Mouse (Mus musculus) MEL (cell line): ENCODE measurements around the gene Zfp644. TPM values are rescaled to one million over a fixed set of nuclear protein-coding genes. Genes with fewer than 3 reads are reported as not detected.

ENCODE experiments used
- DNase-seq: peaks from one replicate; pipeline ENCODE4 v3.0.0; 2011; ENCODE audit warnings: low read depth, low spot score
- H3K27ac ChIP-seq: 2 replicates; pipeline ENCODE4 v1.5.1; 2012; ENCODE audit warnings: low read depth, mild to moderate bottlenecking, control low read depth, low read length, moderate library complexity; ENCODE audit not compliant: control insufficient read depth
- H3K27me3 ChIP-seq, 2 experiments: fragments of 150-350 bp in 1 of 2; sonication (generic) in 1 of 2; 2 replicates each; pipeline ENCODE4 v1.6.1; 2012; ENCODE audit warnings: low read length in 2 of 2, mild to moderate bottlenecking in 2 of 2, improper control_type of control experiment in 1 of 2, moderate library complexity in 1 of 2; ENCODE audit not compliant: insufficient read depth in 2 of 2, control insufficient read depth in 1 of 2
- H3K36me3 ChIP-seq, 2 experiments: 2 replicates each; pipeline ENCODE4 v1.6.1; 2012 to 2014; ENCODE audit warnings: low read length in 2 of 2, improper control_type of control experiment in 1 of 2, inconsistent platforms in 1 of 2, mild to moderate bottlenecking in 1 of 2; ENCODE audit not compliant: insufficient read depth in 2 of 2, control insufficient read depth in 1 of 2
- H3K4me1 ChIP-seq, 2 experiments: fragments of 150-350 bp in 1 of 2; sonication (generic) in 1 of 2; 2 replicates each; pipeline ENCODE4 v1.6.1; 2012; ENCODE audit warnings: low read length in 2 of 2, improper control_type of control experiment in 1 of 2, mild to moderate bottlenecking in 1 of 2; ENCODE audit not compliant: insufficient read depth in 2 of 2, control insufficient read depth in 1 of 2
- H3K4me3 ChIP-seq, 2 experiments: fragments of 150-350 bp in 1 of 2; sonication (generic) in 1 of 2; 2 replicates each; pipeline ENCODE4 v1.5.1; 2012; ENCODE audit warnings: low read depth in 2 of 2, low read length in 2 of 2, mild to moderate bottlenecking in 2 of 2, moderate library complexity in 2 of 2, control low read depth in 1 of 2, improper control_type of control experiment in 1 of 2; ENCODE audit not compliant: control insufficient read depth in 1 of 2, insufficient read depth in 1 of 2
- H3K79me2 ChIP-seq: 2 replicates; pipeline ENCODE4 v1.6.1; 2012; ENCODE audit warnings: mild to moderate bottlenecking, low read length, moderate library complexity; ENCODE audit not compliant: control insufficient read depth, poor library complexity, insufficient read depth
- H3K9ac ChIP-seq: 2 replicates; pipeline ENCODE4 v1.6.1; 2012; ENCODE audit warnings: low read depth, mild to moderate bottlenecking, control low read depth, low read length, moderate library complexity; ENCODE audit not compliant: control insufficient read depth, poor library complexity, severe bottlenecking
- H3K9me3 ChIP-seq: fragments of 150-350 bp; sonication (generic); replicated peaks from 2 replicates; pipeline ENCODE4 v1.6.1; 2012; ENCODE audit warnings: mild to moderate bottlenecking, low read length, improper control_type of control experiment, moderate library complexity; ENCODE audit not compliant: insufficient read depth
- BHLHE40 ChIP-seq: IDR thresholded peaks from 2 replicates; pipeline ENCODE4 v1.6.1; 2012; ENCODE audit warnings: low read depth, mild to moderate bottlenecking, inconsistent platforms, low read length, improper control_type of control experiment, borderline replicate concordance
- CHD1 ChIP-seq: IDR thresholded peaks from 2 replicates; pipeline ENCODE4 v1.6.1; 2012; ENCODE audit warnings: low read depth, mild to moderate bottlenecking, inconsistent platforms, low read length, improper control_type of control experiment
- CHD2 ChIP-seq: IDR thresholded peaks from 2 replicates; pipeline ENCODE4 v1.6.1; 2011; ENCODE audit warnings: low read length, improper control_type of control experiment
- CTCF ChIP-seq, 3 experiments: IDR thresholded peaks in 2 of 3; conservative IDR thresholded peaks in 1 of 3; 2 replicates each; pipeline ENCODE4 v1.5.1; 2011 to 2012; ENCODE audit warnings: low read length in 3 of 3, low read depth in 2 of 3, mild to moderate bottlenecking in 2 of 3, improper control_type of control experiment in 1 of 3, inconsistent platforms in 1 of 3, mixed read lengths in 1 of 3, moderate library complexity in 1 of 3; ENCODE audit not compliant: control insufficient read depth in 1 of 3, insufficient read depth in 1 of 3, poor library complexity in 1 of 3, severe bottlenecking in 1 of 3
- E2F4 ChIP-seq: IDR thresholded peaks from 2 replicates; pipeline ENCODE4 v1.6.1; 2011; ENCODE audit warnings: low read depth, low read length, improper control_type of control experiment, borderline replicate concordance
- ELF1 ChIP-seq: IDR thresholded peaks from 2 replicates; pipeline ENCODE4 v1.6.1; 2014; ENCODE audit warnings: low read depth, mild to moderate bottlenecking, inconsistent platforms, low read length, improper control_type of control experiment, moderate library complexity
- EP300 ChIP-seq, 2 experiments: IDR thresholded peaks; 2 replicates each; pipeline ENCODE4 v1.6.1; 2011; ENCODE audit warnings: improper control_type of control experiment in 2 of 2, low read length in 2 of 2, low read depth in 1 of 2, mild to moderate bottlenecking in 1 of 2
- ETS1 ChIP-seq: IDR thresholded peaks from 2 replicates; pipeline ENCODE4 v1.6.1; 2012; ENCODE audit warnings: low read depth, mild to moderate bottlenecking, inconsistent platforms, low read length, improper control_type of control experiment, moderate library complexity
- GABPA ChIP-seq: IDR thresholded peaks from 2 replicates; pipeline ENCODE4 v1.6.1; 2012; ENCODE audit warnings: low read depth, mild to moderate bottlenecking, inconsistent platforms, low read length, improper control_type of control experiment, moderate library complexity
- GATA1 ChIP-seq: IDR thresholded peaks from 2 replicates; pipeline ENCODE4 v1.6.1; 2011; ENCODE audit warnings: low read depth, low read length, improper control_type of control experiment
- HCFC1 ChIP-seq: IDR thresholded peaks from 2 replicates; pipeline ENCODE4 v1.6.1; 2012; ENCODE audit warnings: low read depth, mild to moderate bottlenecking, inconsistent platforms, low read length, improper control_type of control experiment, moderate library complexity
- JUND ChIP-seq: IDR thresholded peaks from 2 replicates; pipeline ENCODE4 v1.6.1; 2011; ENCODE audit warnings: low read depth, mild to moderate bottlenecking, improper control_type of control experiment, low read length
- KAT2A ChIP-seq: conservative IDR thresholded peaks from 2 replicates; pipeline ENCODE4 v1.6.1; 2012; ENCODE audit warnings: low read depth, low read length, improper control_type of control experiment, inconsistent platforms
- MAFK ChIP-seq: IDR thresholded peaks from 2 replicates; pipeline ENCODE4 v1.6.1; 2011; ENCODE audit warnings: low read depth, mild to moderate bottlenecking, low read length, improper control_type of control experiment, borderline replicate concordance
- MAX ChIP-seq: IDR thresholded peaks from 2 replicates; pipeline ENCODE4 v1.6.1; 2011; ENCODE audit warnings: low read length, improper control_type of control experiment
- MEF2A ChIP-seq: IDR thresholded peaks from 2 replicates; pipeline ENCODE4 v1.6.1; 2014; ENCODE audit warnings: low read depth, mild to moderate bottlenecking, inconsistent platforms, low read length, improper control_type of control experiment; ENCODE audit not compliant: poor library complexity, insufficient replicate concordance, severe bottlenecking; ENCODE audit errors: extremely low read depth
- MXI1 ChIP-seq: IDR thresholded peaks from 2 replicates; pipeline ENCODE4 v1.6.1; 2011; ENCODE audit warnings: mild to moderate bottlenecking, low read depth, low read length, improper control_type of control experiment
- MYB ChIP-seq: IDR thresholded peaks from 2 replicates; pipeline ENCODE4 v1.6.1; 2011; ENCODE audit warnings: mild to moderate bottlenecking, low read depth, low read length, improper control_type of control experiment
- MYC ChIP-seq: IDR thresholded peaks from 2 replicates; pipeline ENCODE4 v1.6.1; 2011; ENCODE audit warnings: low read depth, mild to moderate bottlenecking, low read length, improper control_type of control experiment, moderate library complexity
- NELFE ChIP-seq: IDR thresholded peaks from 2 replicates; pipeline ENCODE4 v1.6.1; 2011; ENCODE audit warnings: low read depth, low read length, improper control_type of control experiment
- NRF1 ChIP-seq: IDR thresholded peaks from 2 replicates; pipeline ENCODE4 v1.6.1; 2014; ENCODE audit warnings: low read depth, mild to moderate bottlenecking, inconsistent platforms, low read length, improper control_type of control experiment, moderate library complexity; ENCODE audit not compliant: poor library complexity, insufficient read depth, severe bottlenecking
- POLR2A ChIP-seq, 2 experiments: IDR thresholded peaks; 2 replicates each; pipeline ENCODE4 v1.6.1; 2011 to 2012; ENCODE audit warnings: low read length in 2 of 2, mild to moderate bottlenecking in 2 of 2, control low read depth in 1 of 2, improper control_type of control experiment in 1 of 2, low read depth in 1 of 2, moderate library complexity in 1 of 2; ENCODE audit not compliant: control insufficient read depth in 1 of 2, insufficient read depth in 1 of 2, poor library complexity in 1 of 2
- POLR2AphosphoS2 ChIP-seq: IDR thresholded peaks from 2 replicates; pipeline ENCODE4 v1.6.1; 2011; ENCODE audit warnings: low read length, improper control_type of control experiment
- POLR2AphosphoS5 ChIP-seq: IDR thresholded peaks from 2 replicates; pipeline ENCODE4 v1.6.1; 2012; ENCODE audit warnings: low read depth, borderline replicate concordance, mild to moderate bottlenecking, inconsistent platforms, low read length, moderate library complexity, mixed read lengths
- RAD21 ChIP-seq: IDR thresholded peaks from 2 replicates; pipeline ENCODE4 v1.6.1; 2011; ENCODE audit warnings: mild to moderate bottlenecking, low read depth, low read length, improper control_type of control experiment
- RCOR1 ChIP-seq: IDR thresholded peaks from 2 replicates; pipeline ENCODE4 v1.6.1; 2012; ENCODE audit warnings: low read depth, mild to moderate bottlenecking, inconsistent platforms, low read length, improper control_type of control experiment
- SIN3A ChIP-seq: IDR thresholded peaks from 2 replicates; pipeline ENCODE4 v1.6.1; 2012; ENCODE audit warnings: low read length, improper control_type of control experiment, inconsistent platforms
- SMC3 ChIP-seq: IDR thresholded peaks from 2 replicates; pipeline ENCODE4 v1.6.1; 2011; ENCODE audit warnings: low read depth, low read length, improper control_type of control experiment
- TAL1 ChIP-seq: IDR thresholded peaks from 2 replicates; pipeline ENCODE4 v1.6.1; 2012; ENCODE audit warnings: mild to moderate bottlenecking, inconsistent platforms, low read length, moderate library complexity, mixed read lengths
- TBP ChIP-seq: IDR thresholded peaks from 2 replicates; pipeline ENCODE4 v1.8.0; 2011; ENCODE audit warnings: low read depth, low read length, improper control_type of control experiment
- TCF12 ChIP-seq: IDR thresholded peaks from 2 replicates; pipeline ENCODE4 v1.6.1; 2014; ENCODE audit warnings: low read depth, mild to moderate bottlenecking, inconsistent platforms, low read length, improper control_type of control experiment, moderate library complexity
- UBTF ChIP-seq: IDR thresholded peaks from 2 replicates; pipeline ENCODE4 v1.6.1; 2012; ENCODE audit warnings: low read depth, mild to moderate bottlenecking, inconsistent platforms, low read length, improper control_type of control experiment, moderate library complexity, borderline replicate concordance; ENCODE audit not compliant: insufficient read depth
- USF1 ChIP-seq: IDR thresholded peaks from 2 replicates; pipeline ENCODE4 v1.6.1; 2014; ENCODE audit warnings: low read depth, mild to moderate bottlenecking, inconsistent platforms, low read length, improper control_type of control experiment, moderate library complexity
- USF2 ChIP-seq, 2 experiments: IDR thresholded peaks; 2 replicates each; pipeline ENCODE4 v1.6.1; 2011 to 2012; ENCODE audit warnings: improper control_type of control experiment in 2 of 2, low read length in 2 of 2, borderline replicate concordance in 1 of 2, inconsistent platforms in 1 of 2, low read depth in 1 of 2, mild to moderate bottlenecking in 1 of 2; ENCODE audit not compliant: insufficient read depth in 1 of 2
- ZC3H11A ChIP-seq: IDR thresholded peaks from 2 replicates; pipeline ENCODE4 v1.6.1; 2012; ENCODE audit warnings: low read depth, mild to moderate bottlenecking, inconsistent platforms, low read length, improper control_type of control experiment
- ZKSCAN1 ChIP-seq: IDR thresholded peaks from 2 replicates; pipeline ENCODE4 v1.6.1; 2012; ENCODE audit warnings: low read depth, mild to moderate bottlenecking, inconsistent platforms, low read length, improper control_type of control experiment, moderate library complexity
- ZMIZ1 ChIP-seq: IDR thresholded peaks from 2 replicates; pipeline ENCODE4 v1.6.1; 2012; ENCODE audit warnings: low read depth, mild to moderate bottlenecking, inconsistent platforms, low read length, improper control_type of control experiment, moderate library complexity
- ZNF384 ChIP-seq: IDR thresholded peaks from 2 replicates; pipeline ENCODE4 v1.6.1; 2012; ENCODE audit warnings: low read depth, mild to moderate bottlenecking, inconsistent platforms, low read length, improper control_type of control experiment
- polyA plus RNA-seq, 2 experiments: library from polyadenylated mRNA; stranded (reverse) in 1 of 2; unstranded in 1 of 2; fragments of >175 nt in 1 of 2; fragments of >200 nt in 1 of 2; gene quantifications; 2 replicates each; pipeline versions ENCODE4 v1.2.1 to v1.2.4; 2012; ENCODE audit warnings: low replicate concordance in 2 of 2, low read depth in 1 of 2; ENCODE audit not compliant: insufficient read length in 2 of 2, insufficient read depth in 1 of 2, missing spikeins in 1 of 2
- total RNA-seq: library from RNA; depleted of rRNA; stranded (reverse); fragments of 300-350 nt; gene quantifications from 2 replicates; pipeline ENCODE4 v1.2.3, GENCODE M21; 2012

Zfp644 gene
- total and polyA plus RNA-seq, 3 experiments, result 23.4 to 72.3 (median 34.4) TPM

DNA sequence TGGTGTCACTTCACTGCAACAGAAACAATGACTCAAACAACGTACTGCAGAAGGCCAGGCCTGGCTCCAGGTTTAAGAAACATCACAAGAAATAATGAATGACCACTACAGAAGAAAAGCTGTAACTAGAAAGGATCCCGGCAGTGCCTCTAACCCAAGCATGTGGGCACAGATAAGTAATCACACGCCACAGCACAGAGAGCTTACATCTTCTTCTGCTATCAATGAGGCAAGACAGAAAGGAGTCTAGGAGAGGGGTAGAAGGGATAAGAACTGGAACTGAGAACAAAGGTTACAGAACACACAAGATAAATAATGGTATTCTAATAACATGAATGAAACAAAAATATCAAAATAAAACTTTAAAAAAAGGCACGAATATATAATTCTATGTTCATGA is 32.2 kb downstream of the Zfp644 start:
- peaks cover 19 to 20% of the 10 kb centered on the region in 2 experiments for H3K36me3 ChIP-seq
- peak; percentile 37 for DNase-seq
- no peak for TF ChIP-seq HCFC1
- no peak for TF ChIP-seq SMC3
- TF ChIP-seq MAFK, result no peak
- no peak for TF ChIP-seq JUND
- peak; percentile 72; the same call in 1 of the 2 replicates for TF ChIP-seq TCF12
- TF ChIP-seq ZC3H11A, result no peak
- TF ChIP-seq SIN3A, result no peak
- no peak for TF ChIP-seq CHD1
- TF ChIP-seq EP300 (IDR thresholded peaks at IDR 0.05; ENCODE audit: low read depth in 1 of 2, low read length in 2 of 2), result peak; percentile 68 to 74; a peak in 3 of 4 replicates
- no peak for TF ChIP-seq TBP
- TF ChIP-seq MAX, result no peak
- no peak for TF ChIP-seq RAD21
- 0 out of 2 replicates have a peak, but pooled peaks have one; percentile 4 for TF ChIP-seq TAL1
- no peak for TF ChIP-seq MEF2A
- no peak; the same call in 1 of the 2 replicates for TF ChIP-seq RCOR1
- TF ChIP-seq ELF1, result no peak
- 0 out of 2 replicates have a peak, but pooled peaks have one; percentile 8 for TF ChIP-seq USF1
- no peak for TF ChIP-seq NELFE
- no peak for TF ChIP-seq ZNF384
- TF ChIP-seq E2F4, result no peak
- TF ChIP-seq POLR2A (IDR thresholded peaks at IDR 0.05; ENCODE audit: control insufficient read depth in 1 of 2, insufficient read depth in 1 of 2, low read depth in 1 of 2, low read length in 2 of 2, poor library complexity in 1 of 2), result no peak
- TF ChIP-seq ZKSCAN1, result no peak
- TF ChIP-seq POLR2AphosphoS2, result no peak
- no peak for TF ChIP-seq USF2 (IDR thresholded peaks at IDR 0.05; ENCODE audit: borderline replicate concordance in 1 of 2, insufficient read depth in 1 of 2, low read depth in 1 of 2, low read length in 2 of 2)
- peak; percentile 69 for TF ChIP-seq GATA1
- TF ChIP-seq ZMIZ1, result no peak
- TF ChIP-seq UBTF, result no peak
- TF ChIP-seq MYC, result no peak
- TF ChIP-seq MYB, result no peak
- no peak for TF ChIP-seq NRF1
- no peak for TF ChIP-seq GABPA
- TF ChIP-seq BHLHE40, result no peak
- no peak for TF ChIP-seq KAT2A
- TF ChIP-seq MXI1, result peak; percentile 23; the same call in 1 of the 2 replicates
- TF ChIP-seq POLR2AphosphoS5, result no peak
- peak; percentile 65 for TF ChIP-seq ETS1
- TF ChIP-seq CHD2, result no peak
- no peak for TF ChIP-seq CTCF (IDR thresholded peaks at IDR 0.05 in 2 of 3, conservative IDR thresholded peaks at IDR 0.05 in 1 of 3; ENCODE audit: control insufficient read depth in 1 of 3, insufficient read depth in 1 of 3, low read depth in 2 of 3, low read length in 3 of 3, poor library complexity in 1 of 3, severe bottlenecking in 1 of 3)

More for the DNA sequence above, 32.2 kb downstream of the Zfp644 start:
- H3K9ac ChIP-seq, result no peak overlapping the region
- H3K27ac ChIP-seq, result no peak overlapping the region
- no peaks in the 10 kb centered on the region for H3K9me3 ChIP-seq
- H3K4me3 ChIP-seq, result no peak overlapping the region
- H3K4me1 ChIP-seq, result peaks cover 8 to 14% of the 10 kb centered on the region in 2 experiments
- H3K27me3 ChIP-seq, result no peaks in the 10 kb centered on the region
- H3K79me2 ChIP-seq, result peaks cover 7% of the 10 kb centered on the region
